Mouse (Mus musculus): Measurements from ENCODE around the gene Lhfp. TPM values are rescaled to one million over a fixed set of nuclear protein-coding genes. Genes with fewer than 3 reads are reported as not detected.

Gene Lhfp
- total and polyA plus RNA-seq, 2 experiments from 2014 or later: 49.3 to 59.7 TPM

- DNase-seq (ENCODE audit: low spot score) (no peak), ATAC-seq (ENCODE audit: low FRiP score) (no peak)
- Histone ChIP-seq H3K4me3 (ENCODE audit: low read depth, low read length) (no peak overlapping the region), H3K4me2 (ENCODE audit: low read depth, low read length, poor library complexity, severe bottlenecking) (no peak overlapping the region), H3K27me3 (ENCODE audit: insufficient read depth, low read length) (no peaks in the 10 kb centered on the region), H3K4me1 (ENCODE audit: insufficient read depth, low read length) (peaks cover 3% of the 10 kb centered on the region; the same call in 1 of the 2 replicates), H3K27ac (ENCODE audit: low read depth, low read length) (no peak overlapping the region), H3K9me3 (ENCODE audit: low read length) (no peaks in the 10 kb centered on the region), H3K36me3 (ENCODE audit: insufficient read depth, low read length) (no peaks in the 10 kb centered on the region), H3K9ac (replicated peaks; ENCODE audit: low read length, poor library complexity, severe bottlenecking) (no peak overlapping the region)
- 83% methylated on average over 3 of the region's 3 CpGs for WGBS
- no peak for TF ChIP-seq CTCF (IDR thresholded peaks at IDR 0.05)
Measured at GRCm38 (mm10) chr3:53202698-53203097, 161.4 kb downstream of the Lhfp start.

GRCm38 (mm10) chr3:53203656-53204055 lies 162.3 kb downstream of the Lhfp start:
- TF ChIP-seq CTCF (IDR thresholded peaks at IDR 0.05): no peak
- Histone ChIP-seq H3K27ac (ENCODE audit: low read depth, low read length) (no peak overlapping the region), H3K4me1 (ENCODE audit: insufficient read depth, low read length) (peaks cover 3% of the 10 kb centered on the region; the same call in 1 of the 2 replicates), H3K4me2 (ENCODE audit: low read depth, low read length, poor library complexity, severe bottlenecking) (no peak overlapping the region), H3K36me3 (ENCODE audit: insufficient read depth, low read length) (no peaks in the 10 kb centered on the region), H3K4me3 (ENCODE audit: low read depth, low read length) (no peak overlapping the region), H3K9ac (replicated peaks; ENCODE audit: low read length, poor library complexity, severe bottlenecking) (no peak overlapping the region), H3K27me3 (ENCODE audit: insufficient read depth, low read length) (no peaks in the 10 kb centered on the region), H3K9me3 (ENCODE audit: low read length) (no peaks in the 10 kb centered on the region)
- ATAC-seq (ENCODE audit: low FRiP score): no peak
- DNase-seq (ENCODE audit: low spot score): no peak
- 75% methylated on average over 5 of the region's 5 CpGs for WGBS

GRCm38 (mm10) chr3:53204348-53204984 lies 163.1 kb downstream of the Lhfp start:
- ATAC-seq (ENCODE audit: low FRiP score) (no peak), DNase-seq (ENCODE audit: low spot score) (no peak)
- TF ChIP-seq CTCF (IDR thresholded peaks at IDR 0.05): no peak
- Histone ChIP-seq H3K4me2 (ENCODE audit: low read depth, low read length, poor library complexity, severe bottlenecking) (no peak overlapping the region), H3K9ac (replicated peaks; ENCODE audit: low read length, poor library complexity, severe bottlenecking) (no peak overlapping the region), H3K27me3 (ENCODE audit: insufficient read depth, low read length) (no peaks in the 10 kb centered on the region), H3K4me1 (ENCODE audit: insufficient read depth, low read length) (peaks cover 3% of the 10 kb centered on the region; the same call in 1 of the 2 replicates), H3K36me3 (ENCODE audit: insufficient read depth, low read length) (no peaks in the 10 kb centered on the region), H3K9me3 (ENCODE audit: low read length) (no peaks in the 10 kb centered on the region), H3K4me3 (ENCODE audit: low read depth, low read length) (no peak overlapping the region), H3K27ac (ENCODE audit: low read depth, low read length) (no peak overlapping the region)
- 80% methylated on average over 7 of the region's 7 CpGs for WGBS

DNA sequence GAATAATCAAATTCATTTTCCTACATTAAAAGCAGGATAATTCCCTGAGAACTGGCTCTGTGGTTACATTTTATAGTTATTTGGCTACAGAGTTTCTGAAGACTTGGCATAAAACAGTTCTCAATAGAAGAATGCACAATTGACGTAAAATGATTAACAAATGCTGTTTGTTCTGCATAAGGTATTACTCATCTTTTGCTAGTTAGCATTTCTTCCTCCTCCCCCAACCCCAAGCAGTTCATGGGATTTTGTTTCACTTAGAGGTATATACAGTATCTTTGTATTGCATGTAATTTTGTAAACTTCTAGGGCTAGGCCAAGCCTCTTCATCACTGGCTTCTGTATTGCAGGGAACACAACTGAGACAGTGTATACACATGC lies 163.6 kb downstream of the Lhfp start:
- no peak overlapping the region for H3K27ac ChIP-seq (ENCODE audit: low read depth, low read length)
- no peaks in the 10 kb centered on the region for H3K36me3 ChIP-seq (ENCODE audit: insufficient read depth, low read length)
- no peaks in the 10 kb centered on the region for H3K27me3 ChIP-seq (ENCODE audit: insufficient read depth, low read length)
- WGBS: 89% methylated on average over 1 of the region's 1 CpGs
- TF ChIP-seq CTCF (IDR thresholded peaks at IDR 0.05): no peak
- no peak for DNase-seq (ENCODE audit: low spot score)
- H3K9ac ChIP-seq (replicated peaks; ENCODE audit: low read length, poor library complexity, severe bottlenecking): no peak overlapping the region
- H3K4me3 ChIP-seq (ENCODE audit: low read depth, low read length): no peak overlapping the region
- ATAC-seq (ENCODE audit: low FRiP score): no peak
- no peak overlapping the region for H3K4me2 ChIP-seq (ENCODE audit: low read depth, low read length, poor library complexity, severe bottlenecking)
- H3K4me1 ChIP-seq (ENCODE audit: insufficient read depth, low read length): peaks cover 3% of the 10 kb centered on the region; the same call in 1 of the 2 replicates
- no peaks in the 10 kb centered on the region for H3K9me3 ChIP-seq (ENCODE audit: low read length)

DNA sequence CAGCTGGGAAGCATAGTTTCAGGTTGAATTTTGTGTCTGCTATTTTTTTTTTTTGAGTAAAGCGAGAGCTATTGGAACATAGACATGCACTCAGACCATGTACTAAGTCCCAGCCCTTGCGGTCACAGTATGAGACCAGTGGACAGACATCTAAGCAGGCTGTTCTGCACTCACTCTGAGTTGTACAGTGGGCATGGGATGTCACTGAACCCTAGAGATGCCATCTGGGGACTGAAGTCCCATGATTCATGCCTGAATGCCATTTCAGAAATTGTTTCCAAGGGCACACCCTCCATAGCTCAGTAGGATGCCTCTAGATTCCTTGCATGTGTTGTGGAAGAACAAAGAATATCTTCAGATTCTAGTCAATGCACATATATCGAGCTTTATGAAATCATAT lies 164.4 kb downstream of the Lhfp start:
- no peak overlapping the region for H3K27ac ChIP-seq (ENCODE audit: low read depth, low read length)
- no peaks in the 10 kb centered on the region for H3K9me3 ChIP-seq (ENCODE audit: low read length)
- H3K9ac ChIP-seq (replicated peaks; ENCODE audit: low read length, poor library complexity, severe bottlenecking): no peak overlapping the region
- DNase-seq (ENCODE audit: low spot score): no peak
- H3K36me3 ChIP-seq (ENCODE audit: insufficient read depth, low read length): no peaks in the 10 kb centered on the region
- 96% methylated on average over 3 of the region's 3 CpGs for WGBS
- no peaks in the 10 kb centered on the region for H3K27me3 ChIP-seq (ENCODE audit: insufficient read depth, low read length)
- TF ChIP-seq CTCF (IDR thresholded peaks at IDR 0.05): no peak
- peaks cover 3% of the 10 kb centered on the region; the same call in 1 of the 2 replicates for H3K4me1 ChIP-seq (ENCODE audit: insufficient read depth, low read length)
- no peak overlapping the region for H3K4me3 ChIP-seq (ENCODE audit: low read depth, low read length)
- ATAC-seq (ENCODE audit: low FRiP score): no peak
- H3K4me2 ChIP-seq (ENCODE audit: low read depth, low read length, poor library complexity, severe bottlenecking): no peak overlapping the region

DNA sequence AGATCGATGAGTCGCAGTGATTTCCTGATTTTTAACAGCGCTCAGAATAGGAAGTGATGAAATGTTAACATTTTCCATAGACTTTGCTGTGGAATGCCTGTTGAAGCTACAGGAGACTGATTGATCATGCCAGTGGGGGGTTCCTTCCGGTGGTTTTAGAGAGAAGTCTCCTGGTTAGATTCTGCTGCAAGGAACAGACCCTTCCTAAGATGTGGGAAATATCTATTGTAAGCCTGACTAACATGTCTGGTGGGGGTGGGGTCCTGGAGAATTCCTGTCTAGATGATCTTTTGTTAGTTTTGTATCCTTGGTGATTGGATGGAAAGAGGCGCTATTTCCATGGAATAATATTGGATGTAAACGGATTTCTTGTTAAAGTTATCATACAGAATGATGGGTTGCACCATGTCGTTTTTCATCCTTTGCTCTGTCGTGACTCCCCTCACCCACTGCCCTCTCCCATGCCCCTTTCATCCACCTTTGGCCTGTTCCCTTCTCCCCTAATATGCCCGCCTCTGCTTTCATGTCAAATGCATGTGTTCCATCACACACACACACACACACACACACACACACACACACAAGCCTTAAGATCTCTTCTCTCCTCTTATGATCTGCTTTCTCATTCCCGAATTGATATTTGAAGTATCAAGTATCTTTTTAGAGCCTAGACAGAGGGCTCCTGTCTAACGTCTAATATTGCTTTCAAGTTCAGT lies 165.3 kb downstream of the Lhfp start:
- Histone ChIP-seq H3K4me3 (ENCODE audit: low read depth, low read length) (no peak overlapping the region), H3K9me3 (ENCODE audit: low read length) (no peaks in the 10 kb centered on the region), H3K4me2 (ENCODE audit: low read depth, low read length, poor library complexity, severe bottlenecking) (no peak overlapping the region), H3K4me1 (ENCODE audit: insufficient read depth, low read length) (peaks cover 6% of the 10 kb centered on the region; the same call in 1 of the 2 replicates), H3K36me3 (ENCODE audit: insufficient read depth, low read length) (no peaks in the 10 kb centered on the region), H3K27me3 (ENCODE audit: insufficient read depth, low read length) (no peaks in the 10 kb centered on the region), H3K9ac (replicated peaks; ENCODE audit: low read length, poor library complexity, severe bottlenecking) (no peak overlapping the region), H3K27ac (ENCODE audit: low read depth, low read length) (no peak overlapping the region)
- no peak for TF ChIP-seq CTCF (IDR thresholded peaks at IDR 0.05)
- ATAC-seq (ENCODE audit: low FRiP score): no peak
- WGBS: 19% methylated on average over 11 of the region's 11 CpGs
- DNase-seq (ENCODE audit: low spot score): no peak

Data from midbrain, postnatal 0 days (tissue).